Comparison of ENCODE assay signal across 24 mouse cellular contexts in the genomic region with DNA sequence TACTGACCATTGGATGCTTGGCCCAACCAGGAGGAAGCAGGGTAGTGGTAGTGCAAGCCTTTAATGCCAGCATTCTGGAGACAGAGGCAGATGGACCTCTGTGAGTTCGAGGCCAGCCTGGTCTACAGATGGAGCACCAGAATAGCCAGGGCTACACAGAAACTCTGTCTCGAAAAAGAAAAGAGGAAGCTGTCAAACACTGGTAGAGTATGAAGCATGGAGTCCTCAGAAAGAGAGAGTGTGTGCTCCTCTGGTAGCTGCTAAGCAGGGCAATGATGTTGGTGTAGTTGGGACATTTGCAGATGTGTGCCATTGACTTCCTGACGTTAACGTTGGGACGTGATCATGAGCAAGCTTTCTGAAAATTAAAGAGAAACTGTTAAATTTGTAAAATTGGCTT. TPM values are rescaled to one million over a fixed set of nuclear protein-coding genes. Genes with fewer than 3 reads are reported as not detected.
DNase-seq lines count a peak whose midpoint lies in the region; ATAC-seq lines count a peak whose summit lies in the region.
"Had no signal": no experiment of that assay in that cellular context is flagged by ENCODE, and none has a peak within 500 bp of the region (broad histone marks: within the 10 kb centered on the region; RNA-seq: fewer than 3 reads in every experiment).

No protein-coding gene starts in this region.

- H3K27me3 ChIP-seq in splenic B cell, adult 2 months (ENCODE audit: control insufficient read depth, insufficient read depth, low read length, poor library complexity, severe bottlenecking), result no peaks in the 10 kb centered on the region
- H3K27me3 ChIP-seq: CH12.LX; embryonic facial prominence, embryonic 12.5 days; forebrain, embryonic 13.5 days; forebrain, embryonic 15.5 days; Patski had no signal

- peak; percentile 40 for DNase-seq in splenic B cell, adult 2 months (ENCODE audit: low read depth, low spot score)
- DNase-seq in thymus, postnatal 25 days, result no peak
- DNase-seq in heart, postnatal 25 days (ENCODE audit: low spot score), result no peak
- no peak for DNase-seq in thymus, postnatal 36 days
- DNase-seq: adrenal gland, adult 8-10 months; adrenal gland, postnatal 14 days; adrenal gland, postnatal 36 days; cerebellum, adult 11-12 months; cerebellum, adult 2 months; cerebellum, adult 9-10 months; cerebellum, postnatal 10 days; cerebellum, postnatal 25 days; forebrain, postnatal 0 days had no signal

- ATAC-seq in common myeloid progenitor, adult 5-6 weeks (replicated peaks; ENCODE audit: low read depth, poor library complexity, severe bottlenecking), result peak; percentile 69
- peak; percentile 68; the same call in 1 of the 2 replicates for ATAC-seq in megakaryocyte, adult 5-6 weeks (ENCODE audit: poor library complexity, severe bottlenecking)
- ATAC-seq: activated CD4-positive, CD25-positive, alpha-beta regulatory T cell, adult 4 months; CD4-positive, CD25-positive, alpha-beta regulatory T cell, adult 4 months; forebrain, embryonic 13.5 days; forebrain, embryonic 15.5 days; forebrain, postnatal 0 days; Patski had no signal

- intact Hi-C loops in heart, postnatal 25 days (cut with DNase I), result no loop called here

- H3K36me3 ChIP-seq in splenic B cell, adult 2 months (ENCODE audit: control insufficient read depth, insufficient read depth, low read length, poor library complexity, severe bottlenecking), result no peaks in the 10 kb centered on the region
- H3K36me3 ChIP-seq: embryonic facial prominence, embryonic 10.5 days; embryonic facial prominence, embryonic 12.5 days; forebrain, embryonic 15.5 days; G1E had no signal

RNA-seq across cellular contexts. Expression of gene Ccdc62, which starts 8.0 kb away (rescaled TPM):
- 1.4 and 3.6 TPM in 2 replicates for total RNA-seq in common myeloid progenitor, adult 5-6 weeks (2017)
- 1.1 and 1.5 TPM in 2 replicates for total RNA-seq in megakaryocyte, adult 5-6 weeks (2015)
- total RNA-seq in megakaryocyte, adult 5-6 weeks (2017), result 0.16 and 0.62 TPM in 2 replicates
- total RNA-seq in heart, postnatal 25 days (2021), result 1 to 10 TPM; 1.3 to 2.1 TPM

RNA-seq across cellular contexts. Expression of gene Gm43518, which starts 11.3 kb away (rescaled TPM):
- total RNA-seq in common myeloid progenitor, adult 5-6 weeks (2017), result 0.63 and 2.7 TPM in 2 replicates
- total RNA-seq in megakaryocyte, adult 5-6 weeks (2015), result not detected in 2 replicates
- 0.73 TPM in 1 of 2 replicates, not detected in the other for total RNA-seq in megakaryocyte, adult 5-6 weeks (2017)
- total RNA-seq in heart, postnatal 25 days (2021), result under 1 TPM in 1 of 2 experiments, not detected in 1; 0.50 TPM
- total RNA-seq: CH12.LX had no signal

RNA-seq across cellular contexts. Expression of gene Denr, which starts 31.5 kb away (rescaled TPM):
- total RNA-seq in common myeloid progenitor, adult 5-6 weeks (2017), result 83.5 and 117 TPM in 2 replicates
- total RNA-seq in megakaryocyte, adult 5-6 weeks (2015), result 44.6 and 55.2 TPM in 2 replicates
- total RNA-seq in megakaryocyte, adult 5-6 weeks (2017), result 32.4 and 34.3 TPM in 2 replicates
- total RNA-seq in heart, postnatal 25 days (2021), result 10 to 100 TPM; 48.0 to 48.9 TPM

RNA-seq across cellular contexts. Expression of gene Hip1r, which starts 34.9 kb away (rescaled TPM):
- 13.0 and 13.6 TPM in 2 replicates for total RNA-seq in common myeloid progenitor, adult 5-6 weeks (2017)
- total RNA-seq in megakaryocyte, adult 5-6 weeks (2015), result 6.0 and 6.6 TPM in 2 replicates
- total RNA-seq in megakaryocyte, adult 5-6 weeks (2017), result 12.1 and 13.0 TPM in 2 replicates
- total RNA-seq in heart, postnatal 25 days (2021), result 10 to 100 TPM; 13.4 to 19.0 TPM

RNA-seq across cellular contexts. Expression of gene Hcar1, which starts 58.7 kb away (rescaled TPM):
- total RNA-seq in common myeloid progenitor, adult 5-6 weeks (2017), result not detected in 2 replicates
- total RNA-seq in megakaryocyte, adult 5-6 weeks (2015), result not detected in 2 replicates
- total RNA-seq in megakaryocyte, adult 5-6 weeks (2017), result 0.04 TPM in 1 of 2 replicates, not detected in the other
- total RNA-seq in heart, postnatal 25 days (2021), result under 1 TPM; 0.49 to 0.81 TPM
- total RNA-seq: CH12.LX had no signal
